Mouse (Mus musculus) heart, postnatal 0 days (tissue): ENCODE measurements around the gene Acaca.

Source experiments
- CTCF ChIP-seq: IDR thresholded peaks from 2 replicates; pipeline ENCODE4 v1.5.1; 2016; ENCODE audit warnings: antibody characterized with exemption, control low read depth, low read depth
- EP300 ChIP-seq: IDR thresholded peaks from 2 replicates; pipeline ENCODE4 v1.6.1; 2016; ENCODE audit warnings: antibody characterized with exemption, low read depth

DNA sequence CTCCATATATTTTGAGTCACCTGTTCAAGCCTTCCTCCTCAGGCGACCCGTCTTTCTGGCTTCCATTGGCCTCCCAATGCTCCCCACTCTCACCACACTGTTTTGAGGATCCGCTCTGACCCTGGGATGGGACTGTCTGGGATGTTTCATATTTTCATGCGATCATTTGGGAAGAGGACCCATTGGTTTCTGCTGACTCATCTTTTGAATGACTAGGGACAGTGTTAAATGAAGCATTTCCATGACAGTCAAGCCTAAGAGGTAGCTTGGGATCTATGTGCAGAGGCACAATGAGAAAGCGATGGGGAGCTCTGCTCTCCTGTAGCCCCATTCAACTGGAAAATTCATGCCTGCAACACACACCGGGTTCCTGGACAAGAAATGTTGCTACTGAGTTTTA lies 291.3 kb downstream of the Acaca start:
- no peak for TF ChIP-seq CTCF
- TF ChIP-seq EP300, result no peak
